Mouse (Mus musculus) thymus, adult 2 months (tissue): ENCODE measurements around the gene AY074887.

Experiments
- CTCF ChIP-seq: fragments of 200-500 bp; IDR thresholded peaks from 2 replicates; pipeline ENCODE4 v1.5.1; 2012; ENCODE audit warnings: mild to moderate bottlenecking, control low read depth, low read length, moderate library complexity, borderline replicate concordance; ENCODE audit not compliant: control insufficient read depth, poor library complexity, insufficient read depth; ENCODE audit errors: extremely low read depth
- POLR2A ChIP-seq: fragments of 200-500 bp; IDR thresholded peaks from 2 replicates; pipeline ENCODE4 v1.6.1; 2012; ENCODE audit warnings: mild to moderate bottlenecking, low read length, control low read depth, moderate library complexity; ENCODE audit not compliant: control insufficient read depth, poor library complexity, insufficient read depth; ENCODE audit errors: extremely low read depth

- TF ChIP-seq CTCF (no peak), POLR2A (no peak)
These were observed 30.9 kb downstream of the AY074887 start for GRCm38 (mm10) chr9:54919946-54920345.
